Mouse (Mus musculus): ENCODE measurements at regions not wholly inside any gene's neighbourhood (a gene's known extent, or its start where the extent isn't known, plus 50 kb on each side); places are given as distances from the start of the nearest gene placed in this dataset.

- TF ChIP-seq EP300 (IDR thresholded peaks at IDR 0.05) (no peak), CTCF (IDR thresholded peaks at IDR 0.05) (no peak)
Measured at GRCm38 (mm10) chr2:78022756-78023155, 76.6 kb upstream of the Cwc22 start.

All from lung, postnatal 0 days (tissue).